Mouse (Mus musculus): ENCODE measurements around the gene Tmem201. TPM values are rescaled to one million over a fixed set of nuclear protein-coding genes. Genes with fewer than 3 reads are reported as not detected.

Tmem201 gene
- 9.0 TPM for polyA plus RNA-seq (2017; shearing (Covaris generic))

DNA sequence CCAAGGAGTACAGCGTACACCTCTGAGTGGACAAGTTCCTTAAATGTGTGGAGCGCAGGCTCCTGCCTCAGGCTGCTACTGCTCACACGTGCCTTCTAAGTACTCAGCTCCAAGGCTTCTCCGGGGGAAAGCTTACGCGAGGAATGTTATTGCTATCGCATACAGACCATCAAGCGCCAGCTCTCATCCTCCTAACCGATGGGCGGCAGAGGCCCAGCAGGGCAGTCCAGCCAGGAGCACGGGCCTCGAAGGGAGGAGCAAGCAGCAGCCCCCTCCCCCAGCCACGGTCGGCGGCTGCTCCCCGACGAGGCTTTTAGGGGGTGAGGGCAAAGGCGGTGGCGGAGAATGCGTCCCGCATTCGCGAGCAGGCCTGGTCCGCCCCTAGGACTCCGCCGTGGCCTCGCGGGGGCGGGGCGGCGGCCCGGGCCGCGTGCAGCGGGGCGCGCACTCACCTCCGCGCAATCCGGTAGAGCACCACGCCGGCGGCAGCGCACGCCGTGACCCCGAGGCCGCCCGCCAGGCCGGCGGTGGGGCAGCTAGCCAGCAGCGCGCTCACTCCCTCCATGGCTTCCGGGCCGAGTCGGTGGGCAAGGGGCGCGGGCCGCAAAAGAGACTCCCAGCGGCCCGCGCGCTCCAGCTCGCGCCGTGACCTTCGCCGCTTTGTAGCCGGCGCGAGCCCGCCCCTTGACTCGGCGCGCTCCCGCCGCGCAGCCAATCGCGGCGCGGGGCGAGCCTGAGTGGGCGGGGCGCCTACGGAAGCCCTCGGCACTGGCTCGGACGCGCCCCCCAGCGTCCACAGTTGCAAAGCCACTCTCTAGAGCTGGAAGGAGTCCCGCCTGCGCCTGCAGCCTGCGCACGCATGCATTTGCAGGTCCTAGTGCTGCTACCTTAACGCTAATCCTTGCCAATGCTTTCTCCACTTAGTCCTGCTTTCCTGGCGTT lies at the start of gene Tmem201:
Gene Tmem201, minus strand, starts transcription at position 662 of the 942 bp plus-strand sequence.

DNA sequence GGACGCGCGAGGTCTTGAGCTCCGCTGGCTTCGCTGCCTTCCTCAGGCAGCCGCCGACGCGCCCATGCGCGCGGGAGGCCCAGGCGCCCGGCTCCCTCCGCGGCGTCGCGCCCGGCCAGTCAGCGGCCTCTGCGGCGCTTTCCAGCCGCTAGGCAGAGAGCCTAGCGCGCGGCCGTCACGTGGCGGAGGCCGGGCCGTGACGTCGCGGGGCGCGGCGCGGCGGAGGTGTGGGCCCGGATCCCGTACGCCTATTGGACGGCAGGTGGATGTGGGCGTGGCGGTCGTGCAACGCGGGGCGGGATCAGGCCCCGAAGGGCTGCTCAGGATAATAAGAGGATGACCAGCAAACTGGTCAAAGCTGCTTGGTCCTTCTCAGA lies 36.2 kb upstream of the Tmem201 start, which contains the start of gene Slc25a33:
Gene Slc25a33, minus strand, starts transcription at position 184 of the 377 bp plus-strand sequence.

DNA sequence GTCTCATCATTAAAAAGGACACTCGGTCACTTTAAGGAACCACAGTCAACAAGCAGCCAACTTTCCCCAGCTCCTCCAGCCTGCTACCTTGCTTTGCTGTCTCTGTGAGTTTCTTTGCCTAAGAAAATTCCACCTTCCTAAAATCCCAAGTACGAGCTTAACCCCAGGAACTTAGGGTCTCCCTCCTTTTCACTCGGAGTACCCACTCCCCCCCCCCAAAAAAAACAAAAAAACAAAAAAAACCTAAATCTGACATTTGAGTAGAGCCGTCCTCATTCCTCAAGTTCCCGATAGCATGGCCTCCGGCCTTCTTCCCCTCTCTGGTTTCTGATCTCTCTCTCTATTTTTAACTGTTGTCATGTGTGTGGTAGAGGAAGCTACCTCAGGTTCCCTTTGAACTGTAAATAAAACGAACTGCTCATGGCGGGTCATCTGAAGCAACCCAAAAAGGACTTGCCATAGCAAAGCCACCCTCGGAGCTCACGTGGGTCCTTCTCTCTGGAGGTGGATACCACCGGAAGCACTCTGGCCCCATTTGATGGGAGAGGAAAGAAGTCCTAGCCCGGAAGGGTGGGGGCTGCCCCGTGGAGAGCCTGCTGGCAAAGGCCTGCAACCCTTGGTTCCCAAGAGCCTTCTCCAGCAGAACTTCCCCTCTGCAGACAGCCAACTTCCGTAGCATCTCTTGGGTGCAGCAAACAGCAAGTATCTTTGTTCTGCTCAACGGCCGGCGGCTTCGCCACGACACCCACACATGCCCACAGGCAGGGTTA lies 35.4 kb downstream of the Tmem201 start, which contains the start of gene Pik3cd:
Gene Pik3cd, minus strand, starts transcription at position 362 of the 770 bp plus-strand sequence.

Other genes with a start within 250 kb of the Tmem201 start
- gene Ctnnbip1, start 219.8 kb downstream of the Tmem201 start, polyA plus RNA-seq (2017; shearing (Covaris generic)): 0.95 TPM
- gene Clstn1, start 151.6 kb downstream of the Tmem201 start, polyA plus RNA-seq (2017; shearing (Covaris generic)): 3.7 TPM
- gene Pik3cd, start 35.5 kb downstream of the Tmem201 start, polyA plus RNA-seq (2017; shearing (Covaris generic)): 347 TPM
- 3.1 TPM for gene Slc25a33, start 36.2 kb upstream of the Tmem201 start, polyA plus RNA-seq (2017; shearing (Covaris generic))
- 9.6 TPM for gene Spsb1, start 217.0 kb upstream of the Tmem201 start, polyA plus RNA-seq (2017; shearing (Covaris generic))

Measured in inflammation-experienced regulatory T-cells, adult 16 weeks (primary cell).